Mouse (Mus musculus): ENCODE results near the gene Cbfa2t2.

DNA sequence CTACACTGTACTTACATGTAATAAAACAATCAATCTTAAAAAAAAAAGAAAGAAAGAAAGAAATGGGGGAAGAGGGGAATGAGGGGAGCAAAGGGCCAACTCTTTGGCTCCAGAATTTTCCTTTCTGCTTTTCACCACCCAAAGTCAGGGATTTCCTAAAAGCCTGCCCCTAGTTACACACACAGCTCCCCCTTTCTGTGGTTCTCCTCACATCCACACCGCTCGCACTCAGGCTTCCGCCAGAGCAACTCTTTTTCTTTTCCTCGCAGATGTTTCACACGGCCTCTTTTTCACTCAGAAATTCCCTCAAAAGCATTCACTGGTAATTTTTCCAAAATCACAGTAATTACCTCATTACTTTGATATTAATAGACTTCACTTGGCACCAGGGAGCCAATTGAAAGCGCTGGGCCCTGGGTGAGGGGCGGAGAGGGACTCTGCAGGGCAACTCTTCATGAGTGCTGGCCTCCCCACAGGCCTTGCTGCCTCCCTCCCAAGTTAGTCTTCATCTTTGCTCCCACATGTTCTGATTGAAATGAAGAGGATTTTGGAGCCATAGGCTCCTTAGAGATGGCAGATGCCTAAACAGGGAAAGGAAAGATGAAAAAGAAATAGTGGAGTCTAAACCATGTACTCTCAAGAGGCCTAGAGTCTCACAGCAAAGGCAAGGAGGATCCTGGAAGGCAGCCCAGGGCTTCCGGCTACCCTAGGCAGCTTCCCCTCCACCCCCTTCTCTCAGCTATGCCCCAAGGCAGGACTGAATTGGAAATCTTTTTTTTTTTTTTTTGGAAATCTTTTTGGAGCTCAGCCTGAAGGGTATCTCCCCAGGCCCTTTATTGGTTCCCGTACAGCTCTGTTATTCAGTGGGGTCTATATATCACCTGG is 16.4 kb upstream of the Cbfa2t2 start:
- TF ChIP-seq EP300 (IDR thresholded peaks at IDR 0.05; ENCODE audit: low read depth) (no peak), CTCF (IDR thresholded peaks at IDR 0.05; ENCODE audit: low read depth) (no peak)
